Mouse (Mus musculus) CH12.LX (cell line): Measurements from ENCODE around the gene Tmem128. TPM values are rescaled to one million over a fixed set of nuclear protein-coding genes. Genes with fewer than 3 reads are reported as not detected.

ENCODE experiments used
- DNase-seq: peaks from one replicate; pipeline ENCODE4 v3.0.0-alpha.2; 2013; ENCODE audit errors: extremely low read depth
- H3K27ac ChIP-seq: 2 replicates; pipeline ENCODE4 v1.5.1; 2012; ENCODE audit warnings: low read depth, mild to moderate bottlenecking, control low read depth, moderate library complexity; ENCODE audit not compliant: insufficient read depth
- H3K27me3 ChIP-seq: replicated peaks from 2 replicates; pipeline ENCODE3; 2012; ENCODE audit warnings: inconsistent platforms
- H3K36me3 ChIP-seq, 2 experiments: replicated peaks in 1 of 2; 2 replicates each; pipeline versions ENCODE3 to v1.6.1; 2012; ENCODE audit warnings: inconsistent platforms in 1 of 2, low read length in 1 of 2, mild to moderate bottlenecking in 1 of 2, mixed read lengths in 1 of 2, moderate library complexity in 1 of 2; ENCODE audit not compliant: control insufficient read depth in 1 of 2, insufficient read depth in 1 of 2
- H3K4me1 ChIP-seq, 2 experiments: 2 replicates each; pipeline ENCODE4 v1.6.1; 2012; ENCODE audit warnings: inconsistent platforms in 1 of 2, moderate library complexity in 1 of 2; ENCODE audit not compliant: insufficient read depth in 2 of 2, control insufficient read depth in 1 of 2
- H3K4me2 ChIP-seq: 2 replicates; pipeline ENCODE4 v1.6.1; 2012; ENCODE audit warnings: low read depth, mild to moderate bottlenecking, control low read depth; ENCODE audit not compliant: poor library complexity, insufficient read depth, severe bottlenecking
- H3K4me3 ChIP-seq, 3 experiments: fragments of 150-350 bp in 1 of 3; sonication (generic) in 1 of 3; replicated peaks in 1 of 3; 2 replicates each; pipeline versions ENCODE3 to v1.5.1; 2011 to 2012; ENCODE audit warnings: low read depth in 2 of 3, low read length in 2 of 3, mild to moderate bottlenecking in 2 of 3, moderate library complexity in 2 of 3, control low read depth in 1 of 3, improper control_type of control experiment in 1 of 3, inconsistent platforms in 1 of 3, mixed read lengths in 1 of 3; ENCODE audit not compliant: poor library complexity in 1 of 3
- H3K79me2 ChIP-seq: replicated peaks from 2 replicates; pipeline ENCODE4 v1.6.1; 2012; ENCODE audit warnings: mild to moderate bottlenecking, moderate library complexity; ENCODE audit not compliant: control insufficient read depth, poor library complexity, insufficient read depth, severe bottlenecking; ENCODE audit errors: extremely low read depth
- H3K9ac ChIP-seq: 2 replicates; pipeline ENCODE4 v1.6.1; 2012; ENCODE audit warnings: low read depth, mild to moderate bottlenecking, control low read depth, moderate library complexity; ENCODE audit not compliant: insufficient read depth
- H3K9me3 ChIP-seq: replicated peaks from 2 replicates; pipeline ENCODE3; 2012; ENCODE audit warnings: low read length, inconsistent platforms, mixed read lengths
- BHLHE40 ChIP-seq: IDR thresholded peaks from 2 replicates; pipeline ENCODE4 v1.6.1; 2011; ENCODE audit warnings: mild to moderate bottlenecking, low read depth, low read length, improper control_type of control experiment
- CHD1 ChIP-seq: IDR thresholded peaks from 2 replicates; pipeline ENCODE4 v1.6.1; 2012; ENCODE audit warnings: low read depth, low read length, improper control_type of control experiment, inconsistent platforms
- CTCF ChIP-seq, 2 experiments: IDR thresholded peaks in 1 of 2; conservative IDR thresholded peaks in 1 of 2; 2 replicates each; pipeline ENCODE4 v1.5.1; 2011 to 2012; ENCODE audit warnings: low read depth in 2 of 2, low read length in 2 of 2, improper control_type of control experiment in 1 of 2, inconsistent platforms in 1 of 2, mild to moderate bottlenecking in 1 of 2, moderate library complexity in 1 of 2
- ELF1 ChIP-seq: IDR thresholded peaks from 2 replicates; pipeline ENCODE4 v1.6.1; 2014; ENCODE audit warnings: low read depth, mild to moderate bottlenecking, inconsistent platforms, low read length, improper control_type of control experiment
- GABPA ChIP-seq: IDR thresholded peaks from 2 replicates; pipeline ENCODE4 v1.6.1; 2012; ENCODE audit warnings: low read depth, low read length, improper control_type of control experiment, inconsistent platforms; ENCODE audit not compliant: insufficient replicate concordance
- HCFC1 ChIP-seq: IDR thresholded peaks from 2 replicates; pipeline ENCODE4 v1.6.1; 2012; ENCODE audit warnings: low read depth, mild to moderate bottlenecking, inconsistent platforms, low read length, improper control_type of control experiment
- JUN ChIP-seq: IDR thresholded peaks from 2 replicates; pipeline ENCODE4 v1.6.1; 2011; ENCODE audit warnings: low read depth, mild to moderate bottlenecking, low read length, improper control_type of control experiment, moderate library complexity; ENCODE audit not compliant: insufficient read depth
- JUND ChIP-seq: conservative IDR thresholded peaks from 2 replicates; pipeline ENCODE4 v1.6.1; 2011; ENCODE audit warnings: low read depth, low read length, improper control_type of control experiment
- KAT2A ChIP-seq: IDR thresholded peaks from 2 replicates; pipeline ENCODE4 v1.6.1; 2012; ENCODE audit warnings: low read length, improper control_type of control experiment, inconsistent platforms; ENCODE audit not compliant: insufficient replicate concordance
- MAX ChIP-seq: IDR thresholded peaks from 2 replicates; pipeline ENCODE4 v1.6.1; 2011; ENCODE audit warnings: low read length, improper control_type of control experiment
- MEF2A ChIP-seq: IDR thresholded peaks from 2 replicates; pipeline ENCODE4 v1.6.1; 2014; ENCODE audit warnings: low read depth, mild to moderate bottlenecking, inconsistent platforms, low read length, improper control_type of control experiment, borderline replicate concordance
- MXI1 ChIP-seq: IDR thresholded peaks from 2 replicates; pipeline ENCODE4 v1.6.1; 2011; ENCODE audit warnings: mild to moderate bottlenecking, low read depth, low read length, improper control_type of control experiment
- MYC ChIP-seq: IDR thresholded peaks from 2 replicates; pipeline ENCODE4 v1.6.1; 2011; ENCODE audit warnings: low read depth, mild to moderate bottlenecking, improper control_type of control experiment, low read length
- NELFE ChIP-seq: IDR thresholded peaks from 2 replicates; pipeline ENCODE4 v1.6.1; 2011; ENCODE audit warnings: low read depth, low read length, improper control_type of control experiment
- NRF1 ChIP-seq: IDR thresholded peaks from 2 replicates; pipeline ENCODE4 v1.6.1; 2014; ENCODE audit warnings: low read depth, mild to moderate bottlenecking, inconsistent platforms, low read length, improper control_type of control experiment, moderate library complexity
- POLR2A ChIP-seq: IDR thresholded peaks from 2 replicates; pipeline ENCODE4 v1.6.1; 2011; ENCODE audit warnings: low read depth, mild to moderate bottlenecking, improper control_type of control experiment, low read length
- POLR2AphosphoS2 ChIP-seq: IDR thresholded peaks from 2 replicates; pipeline ENCODE4 v1.6.1; 2011; ENCODE audit warnings: low read depth, low read length, improper control_type of control experiment
- RCOR1 ChIP-seq: conservative IDR thresholded peaks from 2 replicates; pipeline ENCODE4 v1.6.1; 2012; ENCODE audit warnings: low read depth, mild to moderate bottlenecking, inconsistent platforms, low read length, improper control_type of control experiment
- TBP ChIP-seq: conservative IDR thresholded peaks from 2 replicates; pipeline ENCODE4 v1.6.1; 2011; ENCODE audit warnings: low read depth, low read length, improper control_type of control experiment
- TCF12 ChIP-seq: IDR thresholded peaks from 2 replicates; pipeline ENCODE4 v1.6.1; 2014; ENCODE audit warnings: low read depth, mild to moderate bottlenecking, inconsistent platforms, low read length, improper control_type of control experiment
- USF2 ChIP-seq: conservative IDR thresholded peaks from 2 replicates; pipeline ENCODE4 v1.6.1; 2011; ENCODE audit warnings: low read depth, low read length, improper control_type of control experiment
- ZC3H11A ChIP-seq: IDR thresholded peaks from 2 replicates; pipeline ENCODE4 v1.6.1; 2012; ENCODE audit warnings: low read depth, mild to moderate bottlenecking, inconsistent platforms, low read length, improper control_type of control experiment
- ZMIZ1 ChIP-seq: IDR thresholded peaks from 2 replicates; pipeline ENCODE4 v1.6.1; 2012; ENCODE audit warnings: low read depth, mild to moderate bottlenecking, inconsistent platforms, low read length, improper control_type of control experiment
- ZNF384 ChIP-seq: IDR thresholded peaks from 2 replicates; pipeline ENCODE4 v1.6.1; 2012; ENCODE audit warnings: low read depth, low read length, improper control_type of control experiment, inconsistent platforms
- dilution Hi-C: fragments of 300-500 bp; cut with MboI; formaldehyde crosslinking; loops from 2 replicates; pipeline ENCODE4 v1.14.3; 2020; ENCODE audit warnings: low sequenced_read_pairs; ENCODE audit not compliant: extremely low pct_unique_long_range_greater_than_20kb, extremely low pct_ligation_motif_present
- in situ Hi-C: fragments of 300-500 bp; cut with MboI; formaldehyde crosslinking; loops from 3 replicates; pipeline ENCODE4 v1.14.3; 2019; ENCODE audit warnings: low sequenced_read_pairs, low pct_ligation_motif_present, low pct_unique_long_range_greater_than_20kb, mixed read lengths
- polyA plus RNA-seq: library from polyadenylated mRNA; unstranded; fragments of >175 nt; gene quantifications from 2 replicates; pipeline ENCODE4 v1.2.1, GENCODE M21; 2012; ENCODE audit warnings: low read depth; ENCODE audit not compliant: insufficient read length
- total RNA-seq, 2 experiments: library from RNA; depleted of rRNA; stranded (reverse); fragments of 300-350 nt in 1 of 2; fragments of >200 nt in 1 of 2; gene quantifications; 2 replicates each; pipeline ENCODE4 v1.2.3; 2012 to 2014

Gene Tmem128
- total RNA-seq (2012; rRNA removed), result 64.1 and 65.1 TPM in 2 replicates
- 109 and 113 TPM in 2 replicates for total RNA-seq (2014; rRNA removed)
- 40.4 and 43.5 TPM in 2 replicates for polyA plus RNA-seq

DNA sequence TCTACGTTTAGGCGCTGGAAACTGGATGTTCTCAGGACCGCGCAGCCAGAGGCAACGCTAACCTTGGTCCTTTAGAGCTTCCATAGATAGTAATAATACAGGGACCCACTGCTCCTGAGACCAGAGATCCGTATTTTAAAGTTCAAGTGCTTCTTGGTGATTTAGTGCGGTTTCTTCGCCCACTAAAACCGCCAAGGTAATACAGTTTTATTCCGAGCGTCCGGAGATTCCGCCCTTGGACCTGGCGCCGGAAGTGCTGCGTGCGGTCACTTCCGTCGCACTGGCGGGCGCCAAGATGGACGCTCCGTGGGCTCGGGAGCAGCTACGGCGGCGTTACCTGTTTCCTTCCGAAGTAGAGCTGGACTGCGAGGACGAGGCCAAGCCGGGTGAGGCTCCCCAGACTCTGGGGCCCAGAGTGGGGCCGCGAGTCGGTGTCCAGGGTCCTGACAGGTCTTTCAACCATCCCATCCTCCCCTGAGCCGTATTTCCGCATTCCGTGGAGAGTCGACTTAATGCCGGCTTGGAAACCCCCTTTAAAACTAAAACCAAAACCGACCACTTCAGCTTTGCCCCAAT lies at the start of gene Tmem128:
Gene Tmem128 (plus strand): TSS at position 79 of the 576 bp plus-strand sequence.
- Histone ChIP-seq H3K36me3 (peaks cover 28 to 35% of the 10 kb centered on the region in 2 experiments), H3K4me2 (peak within 1 kb of the TSS; percentile 85), H3K4me1 (peaks cover 12 to 40% of the 10 kb centered on the region in 2 experiments), H3K4me3 (peak within 1 kb of the TSS; percentile 73 to 99 (median 75)), H3K9me3 (peaks cover 6% of the 10 kb centered on the region), H3K79me2 (peaks cover 18% of the 10 kb centered on the region), H3K9ac (peak within 1 kb of the TSS; percentile 91), H3K27ac (peak within 1 kb of the TSS; percentile 47), H3K27me3 (no peaks in the 10 kb centered on the region)
- TF ChIP-seq ZNF384 (no peak), JUND (no peak), MXI1 (0 out of 2 replicates have a peak, but pooled peaks have one; percentile 13), MEF2A (peak; percentile 18; the same call in 1 of the 2 replicates), CTCF (conservative IDR thresholded peaks at IDR 0.05 in 1 of 2, IDR thresholded peaks at IDR 0.05 in 1 of 2; ENCODE audit: low read depth in 2 of 2, low read length in 2 of 2) (no peak), RCOR1 (no peak), ZC3H11A (no peak), BHLHE40 (no peak), MAX (no peak), HCFC1 (peak; percentile 78), TBP (peak; percentile 72; the same call in 1 of the 2 replicates), GABPA (no peak), CHD1 (no peak), TCF12 (peak; percentile 75), NELFE (peak; percentile 88), ELF1 (peak; percentile 78; the same call in 1 of the 2 replicates), JUN (no peak), USF2 (no peak), ZMIZ1 (peak; percentile 63; the same call in 1 of the 2 replicates), KAT2A (no peak), POLR2AphosphoS2 (peak; percentile 33; the same call in 1 of the 2 replicates), NRF1 (no peak), POLR2A (peak; percentile 94), MYC (no peak)
- dilution Hi-C loops, result no loop called here
- in situ Hi-C loops, result no loop called here
- peak; percentile 51 for DNase-seq
